Mouse (Mus musculus) liver, embryonic 14.5 days (tissue): ENCODE data around the gene Traf2. TPM values are rescaled to one million over a fixed set of nuclear protein-coding genes. Genes with fewer than 3 reads are reported as not detected.

Experiments
- ATAC-seq: fragments of 200-750 bp; cut with Nextera tagmentation; 2 replicates; pipeline ENCODE4 v1.8.0; 2017; ENCODE audit warnings: moderate number of reproducible peaks, mild to moderate bottlenecking, moderate library complexity; ENCODE audit not compliant: insufficient read depth
- DNase-seq, 3 experiments: peaks; one replicate each; pipeline ENCODE4 v3.0.0-alpha.2; 2012 to 2013; ENCODE audit warnings: low read depth in 3 of 3, low spot score in 3 of 3
- H3K27ac ChIP-seq: fragments of 300-500 bp; sonication (generic); 2 replicates; pipeline ENCODE4 v1.5.1; 2014; ENCODE audit warnings: moderate library complexity, mild to moderate bottlenecking, control low read depth, inconsistent platforms
- H3K27me3 ChIP-seq: fragments of 300-500 bp; sonication (generic); 2 replicates; pipeline ENCODE4 v1.6.1; 2014; ENCODE audit warnings: mild to moderate bottlenecking, low read length, moderate library complexity; ENCODE audit not compliant: control insufficient read depth, insufficient read depth
- H3K36me3 ChIP-seq: fragments of 300-500 bp; sonication (generic); replicated peaks from 2 replicates; pipeline ENCODE4 v1.6.1; 2014; ENCODE audit warnings: low read depth; ENCODE audit not compliant: control insufficient read depth, insufficient read depth
- H3K4me1 ChIP-seq, 2 experiments: fragments of 200-500 bp in 1 of 2; fragments of 300-500 bp in 1 of 2; sonication (generic) in 1 of 2; replicated peaks; 2 replicates each; pipeline ENCODE4 v1.6.1; 2012 to 2014; ENCODE audit warnings: antibody characterized with exemption in 1 of 2, inconsistent platforms in 1 of 2, low read length in 1 of 2; ENCODE audit not compliant: control insufficient read depth in 2 of 2, insufficient read depth in 2 of 2
- H3K4me2 ChIP-seq: fragments of 300-500 bp; sonication (generic); 2 replicates; pipeline ENCODE4 v1.6.1; 2014; ENCODE audit warnings: low read depth, mild to moderate bottlenecking, control low read depth, moderate library complexity
- H3K4me3 ChIP-seq, 2 experiments: fragments of 200-500 bp in 1 of 2; fragments of 300-500 bp in 1 of 2; sonication (generic) in 1 of 2; 2 replicates each; pipeline ENCODE4 v1.5.1; 2012 to 2014; ENCODE audit warnings: low read depth in 2 of 2, low read length in 2 of 2, mild to moderate bottlenecking in 2 of 2, control low read depth in 1 of 2, inconsistent platforms in 1 of 2, moderate library complexity in 1 of 2; ENCODE audit not compliant: insufficient read depth in 1 of 2
- H3K9ac ChIP-seq: fragments of 300-500 bp; sonication (generic); replicated peaks from 2 replicates; pipeline ENCODE4 v1.6.1; 2014; ENCODE audit warnings: mild to moderate bottlenecking, control low read depth, moderate library complexity
- H3K9me3 ChIP-seq: fragments of 300-500 bp; sonication (generic); 2 replicates; pipeline ENCODE4 v1.6.1; 2016; ENCODE audit warnings: low read length, mixed read lengths; ENCODE audit not compliant: control insufficient read depth
- CTCF ChIP-seq: IDR thresholded peaks from 2 replicates; pipeline ENCODE4 v1.5.1; 2016; ENCODE audit warnings: antibody characterized with exemption, low read depth, control low read depth
- EP300 ChIP-seq: IDR thresholded peaks from 2 replicates; pipeline ENCODE4 v1.6.1; 2016; ENCODE audit warnings: antibody characterized with exemption, low read depth
- WGBS: fragments of 180-500 bp; shearing (Covaris S2); extraction: QIAGEN DNeasy Blood & Tissue Kit; methylation state at CpG from one replicate; pipeline ENCODE4 v1.1.7; 2014; ENCODE audit not compliant: insufficient replicate concordance; 5-methylcytosine and 5-hydroxymethylcytosine counted together
- polyA plus RNA-seq, 2 experiments: library from polyadenylated mRNA; depleted of rRNA in 1 of 2; stranded (reverse) in 1 of 2; unstranded in 1 of 2; fragments of >200 nt; fragmentation: Nextera tagmentation in 1 of 2; extraction: Ambion mirVana in 1 of 2; gene quantifications; 2 replicates each; pipeline versions ENCODE4 v1.2.1 to v1.2.3; 2012 to 2014

The Traf2 gene
- polyA plus RNA-seq, 2 experiments = 5.9 to 12.3 TPM

GRCm38 (mm10) chr2:25484901-25485647 lies 61.7 kb downstream of the Traf2 start:
- no peak overlapping the region for H3K4me2 ChIP-seq
- H3K27ac ChIP-seq = no peak overlapping the region
- ATAC-seq (peak; percentile 66), DNase-seq (no peak)
- TF ChIP-seq CTCF (no peak), EP300 (no peak)
- WGBS = 56% methylated on average over 11 of the region's 11 CpGs
- no peak overlapping the region for H3K4me3 ChIP-seq
- H3K36me3 ChIP-seq = no peaks in the 10 kb centered on the region
- no peak overlapping the region for H3K9ac ChIP-seq
- no peaks in the 10 kb centered on the region for H3K27me3 ChIP-seq
- no peaks in the 10 kb centered on the region for H3K9me3 ChIP-seq
- peaks cover 0 to 20% of the 10 kb centered on the region in 2 experiments; a peak in 2 of 4 replicates for H3K4me1 ChIP-seq

DNA sequence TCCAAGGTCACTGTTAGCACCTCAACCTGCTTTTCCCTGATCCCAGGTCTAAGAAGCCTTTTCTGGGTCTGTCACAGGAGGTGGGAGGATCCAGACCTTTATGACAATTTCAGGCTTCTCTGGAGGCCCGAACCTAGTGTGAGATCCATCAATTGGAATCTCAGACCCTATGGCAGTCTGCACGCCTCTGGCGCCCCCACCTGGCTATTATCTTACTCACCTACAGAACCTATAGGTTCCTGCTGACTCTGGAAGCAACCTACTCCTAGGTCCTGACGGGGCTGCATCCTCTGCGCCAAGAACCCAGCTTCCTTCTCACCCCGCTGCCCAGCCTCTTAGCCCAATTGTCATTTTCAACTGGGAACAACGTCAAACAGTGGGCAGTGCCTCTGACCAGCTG lies 63.8 kb downstream of the Traf2 start:
- Histone ChIP-seq H3K27ac (no peak overlapping the region), H3K4me2 (no peak overlapping the region), H3K9ac (no peak overlapping the region), H3K27me3 (no peaks in the 10 kb centered on the region), H3K36me3 (no peaks in the 10 kb centered on the region), H3K4me1 (peaks cover 0 to 15% of the 10 kb centered on the region in 2 experiments; a peak in 2 of 4 replicates), H3K9me3 (no peaks in the 10 kb centered on the region), H3K4me3 (no peak overlapping the region)
- 13% methylated on average over 7 of the region's 7 CpGs for WGBS
- DNase-seq (no peak), ATAC-seq (no peak)
- TF ChIP-seq EP300 = no peak
- peak; percentile 69 for TF ChIP-seq CTCF

- DNase-seq = no peak
- no peak overlapping the region for H3K4me2 ChIP-seq
These were observed 66.2 kb downstream of the Traf2 start for GRCm38 (mm10) chr2:25480541-25480940.

GRCm38 (mm10) chr2:25479551-25480311 lies 67.0 kb downstream of the Traf2 start:
- no peaks in the 10 kb centered on the region for H3K9me3 ChIP-seq
- H3K4me2 ChIP-seq = no peak overlapping the region
- H3K4me1 ChIP-seq = no peaks in the 10 kb centered on the region
- H3K36me3 ChIP-seq = no peaks in the 10 kb centered on the region
- no peak overlapping the region for H3K4me3 ChIP-seq
- DNase-seq = no peak
- no peak overlapping the region for H3K27ac ChIP-seq
- H3K27me3 ChIP-seq = no peaks in the 10 kb centered on the region
- H3K9ac ChIP-seq = no peak overlapping the region
- ATAC-seq = no peak
- WGBS = 48% methylated on average over 10 of the region's 10 CpGs
- no peak for TF ChIP-seq CTCF
- no peak for TF ChIP-seq EP300

More at GRCm38 (mm10) chr2:25480541-25480940, 66.2 kb downstream of the Traf2 start:
- TF ChIP-seq CTCF (no peak), EP300 (no peak)
- Histone ChIP-seq H3K36me3 (no peaks in the 10 kb centered on the region), H3K27me3 (no peaks in the 10 kb centered on the region), H3K4me3 (no peak overlapping the region), H3K9me3 (no peaks in the 10 kb centered on the region), H3K27ac (no peak overlapping the region), H3K4me1 (peaks cover 0 to 2% of the 10 kb centered on the region in 2 experiments; a peak in 2 of 4 replicates), H3K9ac (no peak overlapping the region)
- ATAC-seq = no peak
- 68% methylated on average over 1 of the region's 1 CpGs for WGBS

DNA sequence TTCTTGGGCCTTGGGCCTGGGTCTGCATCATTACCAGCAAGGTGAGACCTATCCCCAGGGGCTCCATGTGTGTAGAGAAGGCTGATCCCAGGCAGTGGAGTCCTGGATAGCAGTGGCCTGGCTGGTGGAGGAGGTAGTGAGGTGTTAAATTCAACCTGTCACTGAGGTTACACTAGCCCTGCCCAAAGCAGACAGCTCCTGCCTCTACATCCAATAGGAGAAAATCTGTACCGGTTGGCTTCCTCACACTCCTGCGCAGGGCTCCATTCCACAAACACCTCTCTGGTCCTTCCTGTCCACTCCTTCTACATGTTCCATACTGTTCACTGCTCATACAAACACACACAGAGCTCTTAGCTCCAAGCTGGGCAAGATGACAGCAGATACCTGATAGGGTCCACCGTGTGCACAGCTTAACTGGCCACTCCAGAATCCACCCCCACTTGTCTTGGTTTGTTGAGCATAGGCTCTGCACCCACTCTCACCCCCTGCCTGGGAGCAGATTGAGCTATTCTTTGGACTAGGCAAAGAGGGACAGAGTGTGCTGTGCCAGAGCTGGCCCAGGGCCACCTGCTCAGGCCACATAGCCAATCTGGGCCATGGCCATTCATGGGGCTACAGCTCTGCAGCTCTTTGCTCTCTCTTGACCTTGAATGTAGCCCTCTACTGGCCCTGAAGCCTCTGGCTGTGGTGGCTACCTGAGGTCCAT lies 68.6 kb downstream of the Traf2 start:
- H3K9ac ChIP-seq = no peak overlapping the region
- H3K36me3 ChIP-seq = no peaks in the 10 kb centered on the region
- H3K4me2 ChIP-seq = no peak overlapping the region
- TF ChIP-seq EP300 (no peak), CTCF (no peak)
- H3K27ac ChIP-seq = no peak overlapping the region
- no peaks in the 10 kb centered on the region for H3K4me1 ChIP-seq
- no peaks in the 10 kb centered on the region for H3K9me3 ChIP-seq
- H3K4me3 ChIP-seq = no peak overlapping the region
- 77% methylated on average over 3 of the region's 3 CpGs for WGBS
- DNase-seq (no peak), ATAC-seq (no peak)
- H3K27me3 ChIP-seq = no peaks in the 10 kb centered on the region
